Mouse (Mus musculus): ENCODE measurements around the gene Rptor.

- TF ChIP-seq CTCF (IDR thresholded peaks at IDR 0.05; ENCODE audit: insufficient read depth, low read length) (no peak), POLR2A (IDR thresholded peaks at IDR 0.05; ENCODE audit: borderline replicate concordance, extremely low read depth, low read depth, low read length) (no peak)
Observed at GRCm38 (mm10) chr11:119916834-119917469, 314.2 kb downstream of the Rptor start.
